9 mouse cellular contexts compared by ENCODE assay signal in the genomic region with DNA sequence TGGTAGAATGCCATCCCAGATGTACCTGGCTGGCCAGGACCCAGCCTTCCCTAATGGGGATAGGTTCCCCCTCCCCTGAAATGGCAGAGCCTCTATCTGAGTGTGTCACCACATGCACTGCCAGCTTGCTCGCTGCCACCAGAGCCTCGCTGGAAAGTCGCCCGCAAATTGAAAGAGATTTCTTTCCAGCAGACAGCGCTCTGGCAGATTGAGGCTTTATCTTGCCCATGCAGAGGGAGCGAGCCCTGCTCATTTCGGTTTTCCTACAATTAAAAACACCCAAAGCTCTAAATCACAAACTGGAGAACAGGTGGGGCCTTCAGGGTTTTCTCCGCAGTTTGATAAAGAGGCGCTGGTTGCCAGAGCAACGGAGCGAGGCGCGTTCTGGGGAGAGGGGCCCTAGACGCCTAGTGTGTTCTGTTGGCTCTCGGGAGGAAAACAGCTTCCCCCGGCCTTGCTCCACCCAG. TPM values are rescaled to one million over a fixed set of nuclear protein-coding genes. Genes with fewer than 3 reads are reported as not detected.
DNase-seq lines count a peak whose midpoint lies in the region; ATAC-seq lines count a peak whose summit lies in the region.
"Had no signal": no experiment of that assay in that cellular context is flagged by ENCODE, and none has a peak within 500 bp of the region (broad histone marks: within the 10 kb centered on the region; RNA-seq: fewer than 3 reads in every experiment).

No protein-coding gene starts in this region.

- no peak overlapping the region for H3K4me3 ChIP-seq in forebrain, embryonic 10.5 days
- H3K4me3 ChIP-seq in forebrain, embryonic 11.5 days (ENCODE audit: low read depth, low read length) = no peak overlapping the region
- no peak overlapping the region for H3K4me3 ChIP-seq in forebrain, embryonic 16.5 days (replicated peaks; ENCODE audit: low read length)
- H3K4me3 ChIP-seq in intestine, embryonic 15.5 days (replicated peaks) = no peak overlapping the region
- H3K4me3 ChIP-seq: limb, embryonic 13.5 days had no signal

- H3K27ac ChIP-seq in forebrain, embryonic 10.5 days = peak overlapping the region; percentile 40
- no peak overlapping the region for H3K27ac ChIP-seq in forebrain, embryonic 11.5 days (ENCODE audit: low read depth, low read length)
- H3K27ac ChIP-seq in forebrain, embryonic 16.5 days (ENCODE audit: low read length) = peak overlapping the region; percentile 86
- H3K27ac ChIP-seq in intestine, embryonic 15.5 days = no peak overlapping the region
- H3K27ac ChIP-seq: limb, embryonic 13.5 days had no signal

- no peak for DNase-seq in forebrain, embryonic 10.5 days (ENCODE audit: extremely low spot score, low spot score)
- DNase-seq in forebrain, embryonic 11.5 days (ENCODE audit: low spot score) = no peak
- DNase-seq in R1 (ENCODE audit: low read depth, low spot score) = peak; percentile 64
- peak; percentile 57 to 75 for DNase-seq in layer of hippocampus, postnatal 25 days (ENCODE audit: extremely low spot score in 1 of 2, low spot score in 1 of 2)
- DNase-seq in right cerebral cortex, postnatal 4 days = peak; percentile 89
- DNase-seq in natural killer cell, adult 2 months (ENCODE audit: low spot score in 2 of 2) = no peak

- H3K4me2 ChIP-seq in forebrain, embryonic 11.5 days (ENCODE audit: low read depth, low read length, severe bottlenecking) = no peak overlapping the region
- H3K4me2 ChIP-seq in forebrain, embryonic 16.5 days (ENCODE audit: low read length) = peak overlapping the region; percentile 22; the same call in 1 of the 2 replicates
- H3K4me2 ChIP-seq in intestine, embryonic 15.5 days (replicated peaks) = no peak overlapping the region
- H3K4me2 ChIP-seq: limb, embryonic 13.5 days had no signal

- no peaks in the 10 kb centered on the region for H3K36me3 ChIP-seq in forebrain, embryonic 10.5 days (replicated peaks)
- H3K36me3 ChIP-seq in forebrain, embryonic 11.5 days (ENCODE audit: control insufficient read depth, insufficient read depth, low read length) = no peaks in the 10 kb centered on the region
- no peaks in the 10 kb centered on the region for H3K36me3 ChIP-seq in forebrain, embryonic 16.5 days (ENCODE audit: control insufficient read depth, insufficient read depth)
- H3K36me3 ChIP-seq in intestine, embryonic 15.5 days = no peaks in the 10 kb centered on the region
- H3K36me3 ChIP-seq: limb, embryonic 13.5 days had no signal

- 65% methylated on average over 16 of the region's 16 CpGs for WGBS in forebrain, embryonic 10.5 days
- WGBS in forebrain, embryonic 11.5 days = 52% methylated on average over 16 of the region's 16 CpGs
- WGBS in forebrain, embryonic 16.5 days = 19% methylated on average over 16 of the region's 16 CpGs
- WGBS in intestine, embryonic 15.5 days = 45% methylated on average over 16 of the region's 16 CpGs

- no peak for ATAC-seq in forebrain, embryonic 11.5 days (replicated peaks; ENCODE audit: low FRiP score)
- ATAC-seq in forebrain, embryonic 16.5 days = peak; percentile 89
- ATAC-seq in intestine, embryonic 15.5 days = no peak; the same call in 1 of the 2 replicates

- peaks cover 8% of the 10 kb centered on the region; the same call in 1 of the 2 replicates for H3K9me3 ChIP-seq in forebrain, embryonic 10.5 days
- peaks cover 3% of the 10 kb centered on the region for H3K9me3 ChIP-seq in forebrain, embryonic 11.5 days (ENCODE audit: control insufficient read depth, low read length)
- no peaks in the 10 kb centered on the region for H3K9me3 ChIP-seq in forebrain, embryonic 16.5 days (ENCODE audit: control insufficient read depth, low read length)
- H3K9me3 ChIP-seq in intestine, embryonic 15.5 days = no peaks in the 10 kb centered on the region

- H3K27me3 ChIP-seq in forebrain, embryonic 10.5 days (ENCODE audit: poor library complexity, severe bottlenecking) = no peaks in the 10 kb centered on the region
- H3K27me3 ChIP-seq in forebrain, embryonic 11.5 days (ENCODE audit: control insufficient read depth, insufficient read depth, low read length) = no peaks in the 10 kb centered on the region
- no peaks in the 10 kb centered on the region for H3K27me3 ChIP-seq in forebrain, embryonic 16.5 days (replicated peaks; ENCODE audit: control insufficient read depth, insufficient read depth, low read length)
- H3K27me3 ChIP-seq in intestine, embryonic 15.5 days (replicated peaks) = no peaks in the 10 kb centered on the region
- H3K27me3 ChIP-seq: limb, embryonic 13.5 days had no signal

- peaks cover 8% of the 10 kb centered on the region for H3K4me1 ChIP-seq in forebrain, embryonic 10.5 days
- no peaks in the 10 kb centered on the region for H3K4me1 ChIP-seq in forebrain, embryonic 11.5 days (replicated peaks; ENCODE audit: control insufficient read depth, insufficient read depth, low read length)
- peaks cover 16% of the 10 kb centered on the region for H3K4me1 ChIP-seq in forebrain, embryonic 16.5 days (replicated peaks; ENCODE audit: control insufficient read depth, insufficient read depth, low read length)
- H3K4me1 ChIP-seq in intestine, embryonic 15.5 days (replicated peaks) = no peaks in the 10 kb centered on the region

- H3K9ac ChIP-seq in forebrain, embryonic 11.5 days (ENCODE audit: low read length) = no peak overlapping the region
- H3K9ac ChIP-seq in forebrain, embryonic 16.5 days (replicated peaks; ENCODE audit: low read depth, low read length) = no peak overlapping the region
- H3K9ac ChIP-seq in intestine, embryonic 15.5 days = no peak overlapping the region
- H3K9ac ChIP-seq: limb, embryonic 13.5 days had no signal

RNA-seq across cellular contexts. Expression of a gene that starts 37.4 kb away (rescaled TPM):
- polyA plus RNA-seq in forebrain, embryonic 10.5 days (2016; fragmentation: Nextera tagmentation; extraction: Ambion mirVana) = 24.2 and 25.1 TPM in 2 replicates
- 15.4 and 16.0 TPM in 2 replicates for polyA plus RNA-seq in forebrain, embryonic 11.5 days (2014; fragmentation: Nextera tagmentation; extraction: Ambion mirVana)
- polyA plus RNA-seq in forebrain, embryonic 16.5 days (2015; fragmentation: Nextera tagmentation; extraction: Ambion mirVana) = 29.5 and 31.4 TPM in 2 replicates
- 10 to 100 TPM; 37.4 to 40.0 TPM for total RNA-seq in layer of hippocampus, postnatal 25 days (2021)
- 11.1 and 11.4 TPM in 2 replicates for polyA plus RNA-seq in intestine, embryonic 15.5 days (2015; fragmentation: Nextera tagmentation; extraction: Ambion mirVana)

RNA-seq across cellular contexts. Expression of a gene that starts 40.3 kb away (rescaled TPM):
- polyA plus RNA-seq in forebrain, embryonic 10.5 days (2016; fragmentation: Nextera tagmentation; extraction: Ambion mirVana) = 21.5 and 22.7 TPM in 2 replicates
- 55.2 and 55.7 TPM in 2 replicates for polyA plus RNA-seq in forebrain, embryonic 11.5 days (2014; fragmentation: Nextera tagmentation; extraction: Ambion mirVana)
- polyA plus RNA-seq in forebrain, embryonic 16.5 days (2015; fragmentation: Nextera tagmentation; extraction: Ambion mirVana) = 34.8 and 40.4 TPM in 2 replicates
- total RNA-seq in layer of hippocampus, postnatal 25 days (2021) = 100 to 1,000 TPM; 131 to 158 TPM
- 19.5 and 21.6 TPM in 2 replicates for polyA plus RNA-seq in intestine, embryonic 15.5 days (2015; fragmentation: Nextera tagmentation; extraction: Ambion mirVana)

RNA-seq across cellular contexts. Expression of a gene that starts 48.8 kb away (rescaled TPM):
- 12,867 and 12,868 TPM in 2 replicates for polyA plus RNA-seq in forebrain, embryonic 10.5 days (2016; fragmentation: Nextera tagmentation; extraction: Ambion mirVana)
- 13,526 and 13,808 TPM in 2 replicates for polyA plus RNA-seq in forebrain, embryonic 11.5 days (2014; fragmentation: Nextera tagmentation; extraction: Ambion mirVana)
- 15,087 and 15,431 TPM in 2 replicates for polyA plus RNA-seq in forebrain, embryonic 16.5 days (2015; fragmentation: Nextera tagmentation; extraction: Ambion mirVana)
- 1,000 to 10,000 TPM; 3,553 to 3,743 TPM for total RNA-seq in layer of hippocampus, postnatal 25 days (2021)
- polyA plus RNA-seq in intestine, embryonic 15.5 days (2015; fragmentation: Nextera tagmentation; extraction: Ambion mirVana) = 14,579 and 17,104 TPM in 2 replicates

Comparison
In these comparisons a context has a peak if more than half of its experiments do, and no peak if none do; other contexts are left out.
1. H3K27ac ChIP-seq: peak in forebrain, embryonic 10.5 days (single experiment) and forebrain, embryonic 16.5 days (single experiment); none in forebrain, embryonic 11.5 days (single experiment) and intestine, embryonic 15.5 days (single experiment).
2. DNase-seq: peak in R1 (single experiment), layer of hippocampus, postnatal 25 days (2 of 2) and right cerebral cortex, postnatal 4 days (single experiment); none in forebrain, embryonic 10.5 days (single experiment), forebrain, embryonic 11.5 days (single experiment) and natural killer cell, adult 2 months (0 of 2).